Mouse (Mus musculus): ENCODE results near the gene Limk1.

DNA sequence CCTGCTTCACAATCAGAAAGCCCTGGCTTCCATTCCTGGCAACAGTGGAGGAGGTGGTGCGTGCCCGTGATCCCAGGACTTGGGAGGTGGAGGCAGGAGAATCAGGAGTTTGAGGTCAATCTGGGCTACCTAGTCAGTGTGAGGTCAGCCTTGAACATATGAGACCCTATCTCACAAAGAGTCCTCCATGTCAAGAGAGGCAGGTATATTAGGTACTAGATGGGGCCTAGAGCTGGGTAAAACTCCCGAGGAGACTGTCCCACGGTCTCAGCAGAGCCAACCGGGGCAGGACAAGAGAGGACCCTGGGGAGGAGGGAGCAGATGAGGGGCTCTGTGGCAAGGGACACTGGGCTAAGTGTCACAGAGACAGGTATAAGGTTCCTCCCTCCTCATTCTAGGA is 10.9 kb downstream of the Limk1 start:
- no peak for TF ChIP-seq POLR2A (IDR thresholded peaks at IDR 0.05; ENCODE audit: insufficient read length, low read depth)
- no peak for TF ChIP-seq MAX (IDR thresholded peaks at IDR 0.05; ENCODE audit: low read depth)
